Mouse (Mus musculus) midbrain, postnatal 0 days (tissue): ENCODE data around the gene Fbxo7. TPM values are rescaled to one million over a fixed set of nuclear protein-coding genes. Genes with fewer than 3 reads are reported as not detected.

Experiments
- ATAC-seq: fragments of 200-750 bp; cut with Nextera tagmentation; 2 replicates; pipeline ENCODE4 v1.8.0; 2017; ENCODE audit warnings: moderate number of reproducible peaks, mild to moderate bottlenecking, moderate TSS enrichment, moderate library complexity; ENCODE audit not compliant: low FRiP score
- DNase-seq: peaks from one replicate; pipeline ENCODE4 v3.0.0-alpha.2; 2015; ENCODE audit warnings: low spot score
- H3K27ac ChIP-seq: fragments of 300-500 bp; sonication (generic); 2 replicates; pipeline ENCODE4 v1.5.1; 2014; ENCODE audit warnings: low read depth, mild to moderate bottlenecking, low read length, mixed read lengths
- H3K27me3 ChIP-seq: fragments of 300-500 bp; sonication (generic); 2 replicates; pipeline ENCODE4 v1.6.1; 2014; ENCODE audit warnings: low read length, control low read depth, mixed read lengths; ENCODE audit not compliant: insufficient read depth
- H3K36me3 ChIP-seq: fragments of 300-500 bp; sonication (generic); 2 replicates; pipeline ENCODE4 v1.6.1; 2014; ENCODE audit warnings: low read length, control low read depth, mixed read lengths; ENCODE audit not compliant: insufficient read depth
- H3K4me1 ChIP-seq: fragments of 300-500 bp; sonication (generic); 2 replicates; pipeline ENCODE4 v1.6.1; 2014; ENCODE audit warnings: mild to moderate bottlenecking, control low read depth, antibody characterized with exemption, low read length, mixed read lengths; ENCODE audit not compliant: insufficient read depth
- H3K4me2 ChIP-seq: fragments of 300-500 bp; sonication (generic); 2 replicates; pipeline ENCODE4 v1.6.1; 2014; ENCODE audit warnings: low read depth, mild to moderate bottlenecking, low read length, mixed read lengths; ENCODE audit not compliant: poor library complexity, severe bottlenecking
- H3K4me3 ChIP-seq: fragments of 300-500 bp; sonication (generic); 2 replicates; pipeline ENCODE4 v1.5.1; 2014; ENCODE audit warnings: low read depth, mild to moderate bottlenecking, low read length, moderate library complexity
- H3K9ac ChIP-seq: fragments of 300-500 bp; sonication (generic); replicated peaks from 2 replicates; pipeline ENCODE4 v1.6.1; 2014; ENCODE audit warnings: mild to moderate bottlenecking, low read length, moderate library complexity, mixed read lengths; ENCODE audit not compliant: poor library complexity, severe bottlenecking
- H3K9me3 ChIP-seq: fragments of 300-500 bp; sonication (generic); 2 replicates; pipeline ENCODE4 v1.6.1; 2016; ENCODE audit warnings: low read length, control low read depth
- CTCF ChIP-seq: IDR thresholded peaks from 2 replicates; pipeline ENCODE4 v1.5.1; 2016; ENCODE audit warnings: antibody characterized with exemption, mild to moderate bottlenecking
- WGBS: fragments of 180-500 bp; shearing (Covaris S2); extraction: QIAGEN DNeasy Blood & Tissue Kit; methylation state at CpG from one replicate; pipeline ENCODE4 v1.1.7; 2014; 5-methylcytosine and 5-hydroxymethylcytosine counted together
- polyA plus RNA-seq: library from polyadenylated mRNA; unstranded; fragments of >200 nt; fragmentation: Nextera tagmentation; extraction: Ambion mirVana; gene quantifications from 2 replicates; pipeline ENCODE4 v1.2.1, GENCODE M21; 2015
- total RNA-seq: library from RNA; depleted of rRNA; stranded (reverse); fragments of >200 nt; gene quantifications from 2 replicates; pipeline ENCODE4 v1.2.3, GENCODE M21; 2014

The Fbxo7 gene
- total and polyA plus RNA-seq, 2 experiments from 2014 or later: 19.6 to 26.1 TPM

DNA sequence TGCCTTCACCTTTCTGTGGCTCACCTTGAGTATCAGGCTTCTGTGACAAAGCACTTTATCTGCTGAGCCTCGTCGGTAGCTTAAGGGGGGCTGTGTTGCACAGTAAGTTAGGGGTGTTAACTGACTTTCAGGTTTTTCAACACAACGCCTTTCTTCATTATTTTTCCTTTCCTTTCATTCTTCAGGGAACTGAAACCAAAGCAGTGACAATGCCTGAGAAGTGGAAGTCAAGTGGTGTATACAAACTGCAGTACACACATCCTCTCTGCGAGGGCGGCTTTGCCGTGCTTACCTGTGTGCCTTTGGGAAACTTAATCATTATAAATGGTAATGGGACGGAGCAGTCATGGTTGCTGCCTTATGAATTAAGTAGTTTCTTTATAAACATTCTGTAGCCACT lies 9.0 kb downstream of the Fbxo7 start:
- WGBS: 91% methylated on average over 7 of the region's 7 CpGs
- ATAC-seq (no peak), DNase-seq (no peak)
- Histone ChIP-seq H3K27me3 (no peaks in the 10 kb centered on the region), H3K9me3 (no peaks in the 10 kb centered on the region), H3K9ac (no peak overlapping the region), H3K27ac (no peak overlapping the region), H3K4me3 (no peak overlapping the region), H3K36me3 (no peaks in the 10 kb centered on the region; the same call in 1 of the 2 replicates), H3K4me2 (no peak overlapping the region), H3K4me1 (no peaks in the 10 kb centered on the region)
- TF ChIP-seq CTCF: no peak

DNA sequence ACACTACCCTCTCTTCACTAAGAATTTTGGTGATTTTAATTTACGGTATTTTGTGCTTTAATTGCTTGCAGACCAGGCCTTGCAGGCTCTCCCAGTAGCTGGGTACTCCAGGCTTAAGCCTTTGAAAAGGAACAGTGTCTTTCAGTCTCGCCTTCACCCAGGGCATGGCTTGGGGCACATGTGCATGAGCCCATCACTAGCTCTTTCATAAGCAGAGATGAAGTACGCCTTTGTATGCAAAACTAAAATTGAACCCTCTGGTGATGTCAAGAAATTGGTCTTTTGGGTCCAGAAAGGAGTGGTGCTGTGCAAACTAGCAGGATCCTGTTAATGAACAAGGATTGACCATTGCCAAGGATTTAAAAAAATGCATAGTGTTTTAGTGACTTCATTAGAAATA lies 10.7 kb downstream of the Fbxo7 start:
- peak; percentile 27 for DNase-seq
- Histone ChIP-seq H3K9ac (no peak overlapping the region), H3K27me3 (no peaks in the 10 kb centered on the region), H3K36me3 (no peaks in the 10 kb centered on the region; the same call in 1 of the 2 replicates), H3K4me1 (no peaks in the 10 kb centered on the region), H3K4me3 (no peak overlapping the region), H3K4me2 (no peak overlapping the region), H3K27ac (no peak overlapping the region), H3K9me3 (no peaks in the 10 kb centered on the region)
- no peak for ATAC-seq
- WGBS: 79% methylated on average over 3 of the region's 3 CpGs
- no peak for TF ChIP-seq CTCF

DNA sequence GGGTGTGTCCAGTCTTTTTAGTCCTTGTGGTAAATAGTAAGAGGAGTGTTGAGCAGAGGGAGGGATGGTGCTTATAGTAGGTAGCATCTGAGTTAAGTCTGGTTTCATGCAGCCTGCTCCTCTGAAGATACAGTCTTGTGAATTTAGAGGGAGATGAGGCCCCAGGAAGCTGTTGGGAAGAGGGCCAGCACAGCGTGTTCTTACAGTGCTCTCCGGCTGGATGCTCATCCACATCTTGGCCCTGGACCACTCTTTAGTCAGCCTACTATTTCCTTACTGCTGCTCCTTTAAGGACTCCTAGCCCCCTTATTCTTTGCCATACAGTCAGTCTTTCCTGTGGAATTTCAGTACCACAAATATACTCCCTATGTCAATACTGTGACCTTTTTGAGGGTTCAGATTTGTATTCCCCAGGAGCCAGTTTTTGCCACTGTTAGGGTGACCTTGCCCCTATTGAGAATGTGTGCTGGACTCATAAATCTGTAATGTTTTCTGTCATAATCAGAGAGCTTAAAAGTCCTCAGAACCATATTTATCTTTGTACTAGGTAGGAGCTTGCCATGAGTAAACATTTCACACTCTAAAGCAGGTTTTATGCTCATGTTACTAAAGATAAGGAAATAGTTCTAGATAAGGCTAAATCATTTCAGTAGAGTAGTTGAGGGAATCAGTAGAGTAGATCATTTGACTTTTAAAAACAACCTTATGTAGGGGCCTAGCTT lies 12.4 kb downstream of the Fbxo7 start:
- Histone ChIP-seq H3K27ac (no peak overlapping the region), H3K9me3 (no peaks in the 10 kb centered on the region), H3K4me2 (no peak overlapping the region), H3K4me3 (no peak overlapping the region), H3K36me3 (no peaks in the 10 kb centered on the region; the same call in 1 of the 2 replicates), H3K4me1 (no peaks in the 10 kb centered on the region), H3K9ac (no peak overlapping the region), H3K27me3 (no peaks in the 10 kb centered on the region)
- no peak for TF ChIP-seq CTCF
- no peak for DNase-seq
- 69% methylated on average over 2 of the region's 2 CpGs for WGBS
- no peak for ATAC-seq

DNA sequence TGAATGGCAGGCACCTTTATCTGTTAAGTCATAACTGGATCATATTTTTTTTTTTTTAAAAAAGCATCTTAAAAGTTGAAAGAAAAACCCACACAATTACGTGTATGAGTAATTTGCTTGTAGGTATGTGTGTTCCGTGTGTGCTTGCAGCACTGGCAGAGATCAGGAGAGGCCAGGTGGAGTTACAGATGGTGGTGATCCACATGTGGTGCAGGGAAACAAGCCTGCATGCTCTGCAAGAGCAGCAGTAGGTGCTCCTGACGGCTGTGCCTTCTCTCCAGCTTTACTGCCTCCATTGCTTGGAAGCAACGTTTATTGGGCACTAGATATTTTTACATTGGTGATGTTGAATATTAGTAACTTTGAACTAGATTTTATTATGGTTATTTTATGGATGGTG lies 21.9 kb downstream of the Fbxo7 start:
- Histone ChIP-seq H3K4me1 (no peaks in the 10 kb centered on the region), H3K9me3 (no peaks in the 10 kb centered on the region), H3K27ac (no peak overlapping the region), H3K4me2 (no peak overlapping the region), H3K36me3 (peaks cover 6% of the 10 kb centered on the region; the same call in 1 of the 2 replicates), H3K4me3 (no peak overlapping the region), H3K9ac (no peak overlapping the region), H3K27me3 (no peaks in the 10 kb centered on the region)
- ATAC-seq: no peak
- TF ChIP-seq CTCF: no peak
- DNase-seq: no peak
- WGBS: 84% methylated on average over 4 of the region's 4 CpGs

DNA sequence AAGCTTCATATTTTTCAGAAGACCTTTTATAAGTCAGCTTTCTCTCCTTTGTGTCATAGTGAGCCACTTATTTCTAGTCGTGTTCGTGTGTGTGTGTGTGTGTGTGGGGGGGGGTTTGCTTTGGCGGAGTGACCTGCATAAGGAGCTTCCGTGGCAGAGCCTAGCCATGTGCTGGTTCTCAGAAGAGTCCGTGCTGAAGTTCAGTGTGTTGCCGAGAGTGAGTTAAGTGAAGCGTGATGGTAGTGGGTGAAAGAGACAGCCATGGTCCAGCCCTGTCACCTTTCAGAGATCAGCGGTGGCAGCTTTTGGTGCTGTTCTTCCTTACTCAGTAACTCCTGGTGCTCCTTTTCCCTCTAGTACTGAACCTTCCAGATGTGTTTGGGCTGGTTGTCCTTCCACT lies 22.3 kb downstream of the Fbxo7 start:
- H3K4me3 ChIP-seq: no peak overlapping the region
- H3K36me3 ChIP-seq: peaks cover 6% of the 10 kb centered on the region; the same call in 1 of the 2 replicates
- H3K27me3 ChIP-seq: no peaks in the 10 kb centered on the region
- no peaks in the 10 kb centered on the region for H3K9me3 ChIP-seq
- no peak overlapping the region for H3K9ac ChIP-seq
- no peaks in the 10 kb centered on the region for H3K4me1 ChIP-seq
- 82% methylated on average over 8 of the region's 8 CpGs for WGBS
- ATAC-seq (no peak), DNase-seq (no peak)
- no peak overlapping the region for H3K27ac ChIP-seq
- no peak for TF ChIP-seq CTCF
- no peak overlapping the region for H3K4me2 ChIP-seq

DNA sequence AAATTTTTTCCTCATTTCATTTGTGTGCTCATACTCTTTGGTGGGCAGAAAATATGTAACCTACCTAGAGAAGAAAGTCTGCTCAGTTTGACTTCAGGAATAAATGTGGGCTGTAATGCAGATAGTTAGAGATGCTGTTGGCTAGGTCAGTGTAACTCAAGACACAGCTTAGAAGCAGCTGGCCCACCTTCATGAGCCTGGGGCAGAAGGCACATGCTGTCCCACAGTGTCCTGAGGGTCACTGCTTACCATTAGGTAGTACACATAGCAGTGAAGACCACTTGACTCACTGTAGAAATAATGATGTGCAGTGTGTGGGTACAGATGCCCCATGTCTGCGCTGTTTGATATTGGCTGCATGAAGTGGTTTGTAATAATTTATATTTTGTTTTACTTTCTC lies 24.6 kb downstream of the Fbxo7 start:
- Histone ChIP-seq H3K27ac (no peak overlapping the region), H3K27me3 (no peaks in the 10 kb centered on the region), H3K4me2 (no peak overlapping the region), H3K9me3 (no peaks in the 10 kb centered on the region), H3K9ac (no peak overlapping the region), H3K36me3 (peaks cover 8% of the 10 kb centered on the region; the same call in 1 of the 2 replicates), H3K4me3 (no peak overlapping the region), H3K4me1 (no peaks in the 10 kb centered on the region)
- DNase-seq: no peak
- no peak for TF ChIP-seq CTCF
- WGBS: 95% methylated on average over 1 of the region's 1 CpGs
- no peak for ATAC-seq
